Mouse (Mus musculus) urinary bladder, adult 2 months (tissue): Measurements from ENCODE around the gene Usp20. TPM values are rescaled to one million over a fixed set of nuclear protein-coding genes. Genes with fewer than 3 reads are reported as not detected.

ENCODE experiments used
- polyA plus RNA-seq: library from polyadenylated mRNA; depleted of rRNA; stranded (reverse); fragments of >200 nt; gene quantifications from 2 replicates; pipeline ENCODE4 v1.2.3, GENCODE M21; 2012; rRNA removed

Usp20 gene
- polyA plus RNA-seq, 1 experiment, result 13.5 TPM

Other genes starting within 250 kb of the Usp20 start
- gene 1700001O22Rik, start 178.6 kb upstream of the Usp20 start, polyA plus RNA-seq, result 1.5 TPM in 2 replicates
- 32.8 and 44.1 TPM in 2 replicates for gene Ntmt1, start 174.5 kb upstream of the Usp20 start, polyA plus RNA-seq
- 26.0 and 27.0 TPM in 2 replicates for gene Asb6, start 151.9 kb upstream of the Usp20 start, polyA plus RNA-seq
- gene Prrx2, start 147.3 kb upstream of the Usp20 start, polyA plus RNA-seq, result 16.4 and 21.9 TPM in 2 replicates
- gene Ptges, start 52.4 kb upstream of the Usp20 start, polyA plus RNA-seq, result 64.8 and 69.3 TPM in 2 replicates
- gene Tor1b, start 29.3 kb upstream of the Usp20 start, polyA plus RNA-seq, result 45.0 and 47.1 TPM in 2 replicates
- 36.9 and 46.8 TPM in 2 replicates for gene Tor1a, start 14.3 kb upstream of the Usp20 start, polyA plus RNA-seq
- gene BC005624, start 78 bp upstream of the Usp20 start, polyA plus RNA-seq, result 68.9 and 69.1 TPM in 2 replicates
- 167 and 198 TPM in 2 replicates for gene Fnbp1, start 159.7 kb downstream of the Usp20 start, polyA plus RNA-seq
- gene Gpr107, start 170.0 kb downstream of the Usp20 start, polyA plus RNA-seq, result 24.2 and 27.0 TPM in 2 replicates